Mouse (Mus musculus): Measurements from ENCODE around the gene Npnt. TPM values are rescaled to one million over a fixed set of nuclear protein-coding genes. Genes with fewer than 3 reads are reported as not detected.

Npnt gene
- total RNA-seq, 1 experiment: 8.6 TPM

DNA sequence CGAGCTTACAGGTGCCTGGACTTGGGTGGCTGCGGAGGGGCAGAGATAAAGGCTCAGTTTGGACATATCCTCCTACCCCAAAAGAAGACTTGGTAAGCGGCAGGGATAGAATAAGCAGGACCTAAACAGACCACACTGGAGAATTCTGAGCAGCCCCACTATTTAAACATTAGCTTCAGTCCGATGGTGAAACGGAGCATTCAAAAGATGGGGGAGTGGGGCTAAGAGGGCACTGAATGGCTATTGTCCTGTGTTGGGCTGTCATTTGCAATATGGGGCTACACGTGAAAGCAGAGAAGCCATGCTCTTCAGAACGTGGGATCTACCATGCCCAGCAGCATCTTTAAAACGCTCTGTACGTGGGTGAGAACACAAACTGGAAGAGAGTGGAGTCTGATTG is 95.8 kb downstream of the Npnt start:
- no peak for DNase-seq (ENCODE audit: low read depth, low spot score)
- in situ Hi-C loops (cut with MboI; ENCODE audit: low sequenced_read_pairs in 2 of 2, unreplicated experiment in 2 of 2): no loop called here
- peaks cover 2 to 8% of the 10 kb centered on the region in 2 experiments; a peak in 1 of 4 replicates for H3K4me1 ChIP-seq (ENCODE audit: control insufficient read depth in 2 of 2, insufficient read depth in 2 of 2, low read length in 2 of 2, poor library complexity in 1 of 2)

GRCm38 (mm10) chr3:132851841-132852728 is 98.0 kb downstream of the Npnt start:
- Histone ChIP-seq H3K9me3 (ENCODE audit: control insufficient read depth, insufficient read depth, low read depth, low read length) (no peaks in the 10 kb centered on the region), H3K4me1 (ENCODE audit: control insufficient read depth in 2 of 2, insufficient read depth in 2 of 2, low read length in 2 of 2, poor library complexity in 1 of 2) (0 out of 4 replicates have a peak, but pooled peaks cover 0 to 1% of the 10 kb centered on the region in 2 experiments), H3K4me3 (ENCODE audit: insufficient read depth in 1 of 2, low read depth in 1 of 2, low read length in 2 of 2, poor library complexity in 1 of 2, severe bottlenecking in 1 of 2) (no peak overlapping the region), H3K36me3 (ENCODE audit: control insufficient read depth, insufficient read depth, low read length, poor library complexity, severe bottlenecking) (no peaks in the 10 kb centered on the region), H3K27ac (ENCODE audit: insufficient read depth, low read depth, low read length, poor library complexity, severe bottlenecking) (no peak overlapping the region), H3K9ac (ENCODE audit: insufficient read depth, low read depth, low read length, poor library complexity, severe bottlenecking) (no peak overlapping the region)
- in situ Hi-C loops (cut with MboI; ENCODE audit: low sequenced_read_pairs in 2 of 2, unreplicated experiment in 2 of 2): no loop called here
- DNase-seq (ENCODE audit: low read depth, low spot score): no peak
- TF ChIP-seq ZNF384 (IDR thresholded peaks at IDR 0.05; ENCODE audit: low read depth, low read length) (no peak), ZC3H11A (IDR thresholded peaks at IDR 0.05; ENCODE audit: borderline replicate concordance, low read depth, low read length) (no peak), CHD2 (IDR thresholded peaks at IDR 0.05; ENCODE audit: low read depth, low read length) (no peak), HCFC1 (IDR thresholded peaks at IDR 0.05; ENCODE audit: borderline replicate concordance, insufficient read depth, low read length) (no peak), MAFK (IDR thresholded peaks at IDR 0.05; ENCODE audit: insufficient read depth, low read depth, low read length) (no peak)

More for the DNA sequence above, 95.8 kb downstream of the Npnt start:
- TF ChIP-seq ZNF384 (IDR thresholded peaks at IDR 0.05; ENCODE audit: low read depth, low read length): no peak
- no peak for TF ChIP-seq HCFC1 (IDR thresholded peaks at IDR 0.05; ENCODE audit: borderline replicate concordance, insufficient read depth, low read length)
- TF ChIP-seq MAFK (IDR thresholded peaks at IDR 0.05; ENCODE audit: insufficient read depth, low read depth, low read length): no peak
- no peak for TF ChIP-seq CHD2 (IDR thresholded peaks at IDR 0.05; ENCODE audit: low read depth, low read length)
- H3K27ac ChIP-seq (ENCODE audit: insufficient read depth, low read depth, low read length, poor library complexity, severe bottlenecking): no peak overlapping the region
- H3K36me3 ChIP-seq (ENCODE audit: control insufficient read depth, insufficient read depth, low read length, poor library complexity, severe bottlenecking): no peaks in the 10 kb centered on the region
- H3K9ac ChIP-seq (ENCODE audit: insufficient read depth, low read depth, low read length, poor library complexity, severe bottlenecking): no peak overlapping the region
- H3K4me3 ChIP-seq (ENCODE audit: insufficient read depth in 1 of 2, low read depth in 1 of 2, low read length in 2 of 2, poor library complexity in 1 of 2, severe bottlenecking in 1 of 2): no peak overlapping the region
- H3K9me3 ChIP-seq (ENCODE audit: control insufficient read depth, insufficient read depth, low read depth, low read length): no peaks in the 10 kb centered on the region

GRCm38 (mm10) chr3:132851417-132851816 is 98.7 kb downstream of the Npnt start:
- in situ Hi-C loops (cut with MboI; ENCODE audit: low sequenced_read_pairs in 2 of 2, unreplicated experiment in 2 of 2): no loop called here
- TF ChIP-seq ZNF384 (IDR thresholded peaks at IDR 0.05; ENCODE audit: low read depth, low read length) (no peak), CHD2 (IDR thresholded peaks at IDR 0.05; ENCODE audit: low read depth, low read length) (no peak), MAFK (IDR thresholded peaks at IDR 0.05; ENCODE audit: insufficient read depth, low read depth, low read length) (no peak), ZC3H11A (IDR thresholded peaks at IDR 0.05; ENCODE audit: borderline replicate concordance, low read depth, low read length) (no peak), HCFC1 (IDR thresholded peaks at IDR 0.05; ENCODE audit: borderline replicate concordance, insufficient read depth, low read length) (no peak)
- Histone ChIP-seq H3K4me3 (ENCODE audit: insufficient read depth in 1 of 2, low read depth in 1 of 2, low read length in 2 of 2, poor library complexity in 1 of 2, severe bottlenecking in 1 of 2) (no peak overlapping the region), H3K36me3 (ENCODE audit: control insufficient read depth, insufficient read depth, low read length, poor library complexity, severe bottlenecking) (no peaks in the 10 kb centered on the region), H3K4me1 (ENCODE audit: control insufficient read depth in 2 of 2, insufficient read depth in 2 of 2, low read length in 2 of 2, poor library complexity in 1 of 2) (0 out of 4 replicates have a peak, but pooled peaks cover 0 to 1% of the 10 kb centered on the region in 2 experiments), H3K9me3 (ENCODE audit: control insufficient read depth, insufficient read depth, low read depth, low read length) (no peaks in the 10 kb centered on the region), H3K9ac (ENCODE audit: insufficient read depth, low read depth, low read length, poor library complexity, severe bottlenecking) (no peak overlapping the region), H3K27ac (ENCODE audit: insufficient read depth, low read depth, low read length, poor library complexity, severe bottlenecking) (no peak overlapping the region)
- no peak for DNase-seq (ENCODE audit: low read depth, low spot score)

GRCm38 (mm10) chr3:132850431-132850830 is 99.7 kb downstream of the Npnt start:
- TF ChIP-seq ZC3H11A (IDR thresholded peaks at IDR 0.05; ENCODE audit: borderline replicate concordance, low read depth, low read length) (no peak), MAFK (IDR thresholded peaks at IDR 0.05; ENCODE audit: insufficient read depth, low read depth, low read length) (no peak), CHD2 (IDR thresholded peaks at IDR 0.05; ENCODE audit: low read depth, low read length) (no peak)
- no peaks in the 10 kb centered on the region for H3K9me3 ChIP-seq (ENCODE audit: control insufficient read depth, insufficient read depth, low read depth, low read length)
- H3K4me3 ChIP-seq (ENCODE audit: insufficient read depth in 1 of 2, low read depth in 1 of 2, low read length in 2 of 2, poor library complexity in 1 of 2, severe bottlenecking in 1 of 2): no peak overlapping the region
- H3K9ac ChIP-seq (ENCODE audit: insufficient read depth, low read depth, low read length, poor library complexity, severe bottlenecking): no peak overlapping the region
- no peaks in the 10 kb centered on the region for H3K36me3 ChIP-seq (ENCODE audit: control insufficient read depth, insufficient read depth, low read length, poor library complexity, severe bottlenecking)
- 0 out of 4 replicates have a peak, but pooled peaks cover 0 to 1% of the 10 kb centered on the region in 2 experiments for H3K4me1 ChIP-seq (ENCODE audit: control insufficient read depth in 2 of 2, insufficient read depth in 2 of 2, low read length in 2 of 2, poor library complexity in 1 of 2)
- in situ Hi-C loops (cut with MboI; ENCODE audit: low sequenced_read_pairs in 2 of 2, unreplicated experiment in 2 of 2): no loop called here
- no peak for DNase-seq (ENCODE audit: low read depth, low spot score)
- H3K27ac ChIP-seq (ENCODE audit: insufficient read depth, low read depth, low read length, poor library complexity, severe bottlenecking): no peak overlapping the region

Data from ES-E14 (cell line).